Mouse (Mus musculus) small intestine, adult 2 months (tissue): Measurements from ENCODE around the gene Gm21987.

ENCODE experiments used
- CTCF ChIP-seq: fragments of 200-500 bp; IDR thresholded peaks from 2 replicates; pipeline ENCODE4 v1.5.1; 2012; ENCODE audit warnings: low read depth, mild to moderate bottlenecking, control low read depth, inconsistent platforms, low read length, moderate library complexity, mixed read lengths; ENCODE audit not compliant: insufficient replicate concordance, insufficient read length; ENCODE audit errors: extremely low read depth
- POLR2A ChIP-seq: fragments of 200-500 bp; IDR thresholded peaks from 2 replicates; pipeline ENCODE4 v1.6.1; 2012; ENCODE audit warnings: low read depth, mild to moderate bottlenecking, control low read depth, inconsistent platforms, low read length, moderate library complexity

DNA sequence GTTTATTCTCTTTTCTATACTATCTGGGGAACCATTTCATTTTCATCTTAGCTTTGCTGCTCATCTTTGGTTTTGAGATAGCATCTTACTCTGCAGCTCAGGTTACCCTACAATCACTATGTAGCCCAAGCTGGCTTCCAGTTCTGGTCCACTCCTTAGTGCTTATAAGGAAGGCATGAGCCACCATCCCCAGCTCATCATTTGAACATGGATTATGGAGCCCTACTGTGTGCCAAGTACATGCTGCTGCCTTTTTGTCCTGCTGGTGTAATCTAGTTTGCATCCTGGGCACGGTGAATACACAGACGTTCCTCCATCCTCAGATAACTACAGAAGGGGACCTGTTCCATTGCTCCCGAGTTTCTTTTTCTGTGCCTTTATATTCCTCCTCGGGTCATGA, 26.0 kb downstream of the Gm21987 start:
- TF ChIP-seq CTCF, result no peak
- TF ChIP-seq POLR2A, result no peak
